Mouse (Mus musculus) urinary bladder, postnatal 4 days (tissue): ENCODE measurements around the gene Sfpq.
A peak's percentile ranks its signal among the peaks of the same experiment; 100 is the strongest.

Experiments used
- DNase-seq, 2 experiments: peaks; one replicate each; pipeline ENCODE4 v3.0.0; 2021 to 2022; ENCODE audit warnings: low spot score in 2 of 2

Sfpq gene

DNA sequence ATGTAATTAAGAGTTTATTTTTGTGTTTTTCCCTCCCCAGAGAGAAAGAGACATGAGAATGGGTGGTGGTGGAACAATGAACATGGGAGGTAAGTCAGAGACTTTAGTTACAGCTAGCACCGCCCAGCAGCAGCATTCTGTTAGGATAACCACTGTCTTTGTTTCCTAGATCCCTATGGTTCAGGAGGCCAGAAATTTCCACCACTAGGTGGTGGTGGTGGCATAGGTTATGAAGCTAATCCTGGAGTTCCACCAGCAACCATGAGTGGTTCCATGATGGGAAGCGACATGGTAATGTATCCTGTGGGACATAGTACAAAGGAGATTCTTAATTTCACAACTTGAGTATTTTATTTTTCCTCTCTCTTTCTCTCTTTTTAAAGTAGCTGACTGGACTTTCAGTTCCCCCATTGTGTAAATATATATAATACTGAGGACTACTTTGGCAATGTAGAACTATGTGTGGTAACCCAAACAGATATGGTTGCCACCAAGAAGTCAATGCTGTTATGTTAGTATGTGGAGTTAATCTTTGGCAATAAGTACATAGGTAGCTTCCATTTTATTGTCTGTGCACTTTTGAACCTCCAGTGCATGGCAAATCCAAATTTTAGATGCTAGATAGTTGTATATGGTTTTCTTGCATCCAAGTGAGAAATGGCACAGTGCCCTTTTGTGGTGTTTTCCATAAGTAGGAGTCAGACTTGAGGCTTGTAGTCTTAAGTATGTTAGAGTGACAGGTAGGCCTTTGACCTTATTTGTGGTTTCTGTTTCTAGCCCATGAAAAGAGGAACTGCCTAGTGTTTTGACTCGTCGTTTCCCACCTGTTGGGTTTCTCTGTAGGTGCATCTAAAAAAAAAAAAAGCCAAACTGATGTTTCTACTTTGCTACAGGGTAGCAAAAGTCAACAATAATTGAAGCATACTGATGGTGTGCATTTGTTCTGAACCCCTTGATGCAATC lies 6.4 kb downstream of the Sfpq start:
- no peak for DNase-seq

DNA sequence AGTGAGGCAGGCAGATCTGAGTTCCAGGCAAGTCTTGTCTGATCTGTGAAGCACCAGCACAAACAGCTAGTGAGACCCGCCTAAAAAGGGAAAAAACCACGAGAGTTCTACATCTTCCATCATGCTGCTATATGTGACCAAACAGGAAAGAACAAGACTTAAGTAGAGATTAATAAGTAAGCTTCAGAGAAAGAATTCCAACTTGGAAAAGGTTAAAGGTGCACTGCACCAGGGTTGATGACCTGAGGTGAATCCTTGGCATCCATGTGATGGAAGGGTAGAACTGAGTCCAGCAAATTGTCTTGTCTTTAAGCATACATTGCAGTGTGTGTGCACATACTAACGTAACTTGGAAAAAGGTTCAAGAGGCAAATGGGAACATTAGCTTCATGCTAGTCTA lies 16.0 kb downstream of the Sfpq start:
- DNase-seq: no peak

DNA sequence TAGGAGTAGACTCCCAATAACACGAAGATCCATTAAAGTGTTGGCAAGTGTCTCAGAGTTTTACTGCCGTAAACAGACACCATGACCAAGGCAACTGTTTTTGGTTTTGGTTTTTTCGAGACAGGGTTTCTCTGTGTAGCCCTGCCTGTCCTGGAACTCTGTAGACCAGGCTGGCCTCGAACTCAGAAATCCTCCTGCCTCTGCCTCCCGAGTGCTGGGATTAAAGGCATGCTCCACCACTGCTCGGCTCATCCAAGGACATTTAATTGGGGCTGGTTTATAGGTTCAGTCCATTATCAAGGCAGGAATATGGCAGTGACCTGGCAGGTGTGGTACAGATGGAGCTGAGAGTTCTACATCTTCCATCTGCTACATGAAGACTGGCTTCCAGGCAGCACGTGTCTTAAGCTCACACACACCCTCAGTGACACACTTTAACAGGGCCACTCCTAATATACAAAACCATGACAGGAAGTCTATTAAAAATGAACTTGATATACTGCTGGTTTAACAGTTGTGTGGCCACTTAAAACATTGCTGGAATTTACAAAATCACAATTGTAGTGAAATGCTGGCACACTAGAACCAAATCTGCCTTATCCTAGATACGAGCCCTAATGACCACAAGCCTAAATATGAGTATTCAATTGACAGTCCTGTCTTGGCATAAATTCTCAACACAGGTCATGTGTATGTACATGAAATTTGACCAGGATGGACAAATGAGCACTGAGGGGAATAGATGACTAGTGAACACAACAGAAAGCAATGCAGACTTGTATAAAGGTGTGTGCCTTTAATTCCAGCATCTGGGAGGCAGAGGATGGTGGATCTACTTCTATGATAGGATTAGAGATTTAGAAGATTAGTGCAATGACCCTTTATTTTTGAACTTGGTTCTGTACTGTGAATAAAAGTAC lies 17.0 kb downstream of the Sfpq start:
- no peak for DNase-seq

DNA sequence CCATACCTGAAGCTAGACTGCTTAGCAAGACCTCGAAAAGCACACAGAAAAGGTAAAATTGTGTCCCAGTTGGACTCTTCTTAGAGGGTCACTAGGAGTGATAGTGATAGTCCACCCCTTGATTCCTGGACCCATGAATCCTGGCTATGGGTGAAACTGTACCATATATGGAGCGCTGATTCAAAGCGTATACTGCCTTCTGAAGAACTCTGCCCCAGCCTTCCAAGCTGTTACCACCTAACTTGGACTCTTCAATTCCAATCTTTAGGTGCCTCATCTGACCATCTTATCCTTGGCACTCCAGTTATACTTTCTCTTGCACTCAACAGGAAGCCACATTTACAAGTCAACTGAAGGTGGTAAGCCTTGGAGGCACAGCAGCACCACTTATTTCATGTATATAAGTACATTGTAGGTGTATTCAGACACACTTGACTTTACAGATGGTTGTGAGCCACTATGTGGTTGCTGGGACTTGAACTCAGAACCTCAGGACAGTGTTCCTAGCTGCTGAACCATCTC lies 17.8 kb downstream of the Sfpq start:
- no peak for DNase-seq

DNA sequence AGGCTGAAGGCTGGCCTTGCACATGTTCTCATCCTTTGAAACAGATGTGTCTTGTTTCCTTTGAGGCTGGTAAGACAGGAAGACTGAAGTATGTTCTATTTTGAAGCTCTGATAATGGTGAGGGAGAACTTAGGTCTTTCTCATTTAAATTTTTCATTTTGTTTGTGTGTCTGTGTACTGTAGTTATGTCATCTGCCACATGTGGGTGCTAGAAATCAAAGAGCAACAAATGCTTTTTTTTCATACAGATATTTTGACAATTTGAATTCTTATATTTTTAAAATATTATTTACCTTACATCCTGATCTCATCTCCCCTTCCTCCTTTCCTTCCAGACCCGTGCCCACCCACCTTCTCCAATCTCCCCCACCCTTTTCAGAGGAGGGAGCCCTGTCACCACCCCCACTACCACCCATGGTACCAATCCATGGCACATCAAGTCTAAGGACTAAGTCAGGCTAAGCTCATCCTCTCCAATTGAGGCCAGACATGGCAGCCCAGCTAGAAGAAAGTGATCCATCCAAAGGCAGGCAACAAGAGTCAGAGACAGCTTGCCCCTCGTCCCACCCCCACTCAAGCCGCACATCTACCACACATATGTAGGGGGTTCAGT lies 18.9 kb downstream of the Sfpq start:
- no peak for DNase-seq

DNA sequence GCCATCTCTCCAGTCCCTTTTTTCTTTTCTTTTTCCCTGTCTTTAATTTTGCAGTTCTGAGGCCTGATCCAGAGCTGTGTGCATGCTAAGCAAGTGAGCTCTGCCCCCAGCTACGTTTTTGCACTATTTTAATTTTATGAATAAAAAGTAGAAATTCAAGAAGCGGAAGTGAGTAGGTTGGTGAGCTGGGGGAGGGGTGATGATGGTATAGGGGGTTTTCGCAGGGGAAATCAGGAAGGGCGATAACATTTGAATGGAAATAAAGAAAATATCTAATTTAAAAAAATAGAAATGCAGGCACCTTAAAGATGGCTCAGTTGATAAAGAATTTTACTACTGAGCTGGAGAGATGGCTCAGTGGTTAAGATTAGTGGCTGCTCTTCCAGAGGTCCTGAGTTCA lies 22.4 kb downstream of the Sfpq start:
- DNase-seq: no peak

DNA sequence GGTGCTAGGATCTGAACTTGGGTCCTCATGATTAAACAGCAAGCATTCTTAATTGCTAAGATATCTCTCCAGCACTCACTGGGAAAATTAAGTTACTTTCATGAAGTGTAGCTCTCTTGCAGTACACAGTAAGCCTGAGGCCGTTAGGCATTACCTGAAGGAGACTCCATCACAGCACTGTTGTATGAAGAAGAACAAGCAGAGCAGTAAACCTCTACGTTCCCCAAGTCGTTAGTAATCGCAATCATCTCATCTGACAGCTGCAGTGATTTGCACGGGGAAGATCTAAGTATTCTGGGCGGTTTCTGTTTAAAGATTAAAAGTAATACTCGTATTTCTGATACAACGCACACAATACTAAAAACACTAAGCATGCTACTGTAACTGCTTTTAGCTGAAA lies 30.0 kb downstream of the Sfpq start:
- DNase-seq: no peak

DNA sequence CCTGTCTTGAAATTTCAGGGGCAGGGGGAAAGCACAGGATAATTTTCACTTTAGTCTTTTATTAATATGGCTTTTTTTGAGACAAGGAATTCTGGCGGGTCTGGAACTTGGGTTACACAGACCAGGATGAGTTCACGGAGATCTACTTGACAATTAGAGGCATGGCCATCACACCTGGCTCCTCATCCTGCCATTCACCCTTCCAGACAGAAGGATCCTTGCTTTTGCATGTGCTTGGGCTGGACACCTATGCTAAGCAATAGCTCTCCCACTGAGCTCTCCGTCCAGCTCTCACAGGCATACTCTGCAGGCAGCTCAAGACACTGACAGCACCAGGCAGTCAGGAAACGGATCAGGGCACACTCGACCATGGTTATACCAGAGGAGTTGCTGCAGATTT lies 31.9 kb downstream of the Sfpq start:
- DNase-seq: no peak

DNA sequence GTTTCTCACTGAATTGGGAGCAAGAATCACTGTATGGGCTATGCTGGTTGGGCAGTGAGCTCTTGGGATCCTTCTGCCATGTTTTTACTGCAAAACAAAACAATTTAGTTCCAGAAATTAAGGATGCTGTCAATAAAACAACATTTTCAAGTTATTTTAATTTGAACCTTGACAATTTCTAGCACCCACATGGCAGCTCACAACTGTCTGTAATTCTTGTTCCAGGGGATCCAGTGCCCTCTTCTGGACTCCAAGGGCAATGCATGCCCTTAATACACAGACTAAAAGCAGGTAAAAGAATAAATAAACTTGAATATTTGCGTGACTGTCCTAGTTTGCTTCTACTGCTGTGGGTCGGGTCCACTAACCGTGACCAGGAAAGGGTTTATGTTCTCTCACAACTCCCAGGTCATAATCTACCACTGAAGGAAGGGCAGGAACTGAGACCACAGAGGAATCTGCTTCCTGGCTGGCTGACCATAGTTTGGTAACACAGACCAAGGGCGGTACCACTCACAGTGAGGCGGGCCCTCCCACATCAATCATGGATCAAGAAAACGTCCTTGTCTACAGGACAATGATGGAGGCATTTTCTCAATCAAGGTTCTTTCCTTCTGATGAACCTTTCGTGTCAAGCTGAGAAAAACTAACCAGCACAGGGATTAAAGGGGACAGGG lies 33.5 kb downstream of the Sfpq start:
- DNase-seq: no peak

DNA sequence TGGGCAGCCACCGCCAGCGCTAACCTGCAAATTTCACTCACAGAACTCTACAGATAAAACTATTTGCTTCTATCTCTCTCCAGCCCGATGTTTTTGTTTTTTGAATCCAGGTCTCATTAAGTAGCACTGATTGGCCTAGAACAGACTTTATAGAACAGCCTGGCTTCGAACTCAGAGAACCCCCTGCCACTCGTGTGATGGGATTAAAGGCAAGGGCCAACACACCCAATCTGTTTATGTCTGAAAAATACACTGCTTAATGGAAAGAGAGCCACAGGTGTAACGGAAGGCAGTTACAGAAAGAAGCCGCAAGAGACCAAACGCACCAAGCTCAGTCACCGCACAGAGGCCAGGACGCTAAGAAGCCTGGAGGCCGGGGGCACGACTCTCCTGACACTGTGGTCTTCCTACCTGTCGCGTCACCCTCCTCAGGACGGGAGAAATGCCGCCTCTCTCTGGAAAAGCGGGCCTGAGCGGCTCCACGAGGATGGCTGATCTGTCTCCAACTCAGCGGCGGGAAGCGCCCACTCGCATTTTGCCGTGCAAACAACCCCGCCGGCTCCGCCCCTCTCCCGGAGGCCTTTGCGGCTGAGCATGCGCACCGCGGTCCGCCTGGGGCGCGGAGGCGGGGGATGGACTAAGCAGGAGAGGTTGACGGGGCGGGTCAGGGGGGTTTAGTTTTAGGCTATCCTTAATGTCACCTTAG lies 39.6 kb downstream of the Sfpq start, which contains the start of gene Zmym1:
Gene Zmym1 (minus strand): TSS at position 568 of the 706 bp plus-strand sequence.
- peak; percentile 88 to 92 for DNase-seq

DNA sequence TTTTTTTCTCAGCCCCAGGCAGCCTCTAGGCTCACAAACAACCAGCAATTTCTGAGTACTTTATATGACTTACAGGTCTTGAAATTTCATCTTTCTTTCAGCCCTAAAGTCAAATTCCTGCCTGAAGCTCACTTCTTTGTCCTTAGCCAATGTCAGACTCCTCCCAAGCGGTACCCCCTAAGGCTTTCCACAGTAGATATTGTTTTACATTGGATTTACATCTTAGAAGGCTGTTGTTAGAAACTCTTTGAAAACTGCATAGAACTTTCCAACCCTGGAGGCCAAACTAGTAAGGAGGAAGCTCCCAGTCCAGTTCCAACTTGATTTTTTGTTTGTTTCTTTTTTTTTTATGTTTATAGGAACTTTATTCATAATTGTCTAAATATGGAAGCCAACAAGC lies 42.9 kb downstream of the Sfpq start:
- DNase-seq: no peak

DNA sequence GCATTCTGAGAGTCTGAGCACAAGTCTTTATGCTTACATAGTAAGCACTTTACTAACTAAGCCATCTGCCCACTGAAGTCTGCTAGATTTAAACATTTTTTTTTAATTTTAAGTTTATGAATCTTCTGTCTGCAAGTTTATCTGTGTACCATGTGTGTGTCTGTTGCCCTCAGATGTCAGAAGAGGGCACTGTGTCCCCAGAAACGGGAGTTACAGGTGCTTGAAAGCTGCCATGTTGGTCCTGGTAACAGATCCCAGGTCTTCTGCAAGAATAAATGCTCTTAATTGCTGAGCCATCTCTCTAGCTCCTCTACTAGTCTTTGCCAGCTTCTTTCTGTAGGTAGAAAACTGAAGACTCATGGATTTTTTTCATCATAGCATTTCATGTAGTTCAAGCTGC lies 53.8 kb downstream of the Sfpq start:
- no peak for DNase-seq

DNA sequence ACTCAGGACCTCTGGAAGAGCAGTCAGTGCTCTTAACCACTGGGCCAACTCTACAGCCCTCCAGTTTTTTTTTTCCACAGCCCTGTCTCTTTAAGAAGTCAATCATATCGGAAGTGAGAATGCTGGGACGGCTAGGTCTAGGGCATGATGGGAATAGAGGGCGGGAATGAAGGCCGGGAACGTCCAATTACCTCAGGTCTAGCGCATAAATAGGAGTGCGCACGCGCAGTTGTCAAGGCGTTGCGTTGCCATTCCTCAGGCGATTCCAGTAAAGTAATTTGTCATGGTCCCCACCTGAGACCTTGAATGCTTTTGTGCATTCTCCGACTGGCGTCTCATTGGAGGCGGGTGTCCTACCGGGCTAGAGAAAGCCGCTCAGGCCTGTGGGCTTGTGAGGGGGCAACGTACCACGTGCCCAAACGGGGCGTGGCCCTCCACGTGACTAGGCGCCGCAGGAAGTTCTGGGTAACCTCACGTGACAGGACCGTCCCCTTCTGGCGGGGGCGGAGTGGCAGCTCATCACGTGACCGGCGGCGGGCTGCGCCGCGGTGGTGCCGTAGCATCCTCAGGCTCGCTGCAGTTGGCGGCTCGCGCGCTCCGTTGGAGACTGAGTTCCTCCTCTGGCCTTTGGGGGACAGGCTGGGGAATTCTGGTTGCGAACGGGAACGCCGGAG lies 55.9 kb downstream of the Sfpq start, which contains the start of gene Zmym6:
Gene Zmym6 (plus strand): TSS at position 509 of the 674 bp plus-strand sequence.
- peak; percentile 95 to 96 for DNase-seq

DNA sequence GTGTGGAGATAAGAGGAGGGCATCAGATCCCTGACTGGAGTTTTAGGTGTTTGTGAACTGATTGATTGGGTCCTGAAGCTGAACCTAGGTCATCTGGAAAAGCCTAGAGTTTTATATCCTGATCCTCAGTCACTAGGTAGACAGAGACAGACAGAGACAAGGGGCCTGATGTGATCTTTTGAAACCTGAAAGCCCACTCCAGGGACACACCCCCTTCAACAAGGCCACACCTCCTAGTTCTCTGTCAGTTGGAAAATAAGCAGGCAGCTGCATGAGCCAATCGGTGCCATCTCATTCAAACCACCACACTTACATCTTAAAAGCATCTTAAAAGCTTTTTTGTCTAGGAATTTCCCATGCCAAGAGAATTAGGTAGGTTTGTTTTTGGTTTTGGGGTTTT lies 59.7 kb downstream of the Sfpq start:
- DNase-seq: no peak

DNA sequence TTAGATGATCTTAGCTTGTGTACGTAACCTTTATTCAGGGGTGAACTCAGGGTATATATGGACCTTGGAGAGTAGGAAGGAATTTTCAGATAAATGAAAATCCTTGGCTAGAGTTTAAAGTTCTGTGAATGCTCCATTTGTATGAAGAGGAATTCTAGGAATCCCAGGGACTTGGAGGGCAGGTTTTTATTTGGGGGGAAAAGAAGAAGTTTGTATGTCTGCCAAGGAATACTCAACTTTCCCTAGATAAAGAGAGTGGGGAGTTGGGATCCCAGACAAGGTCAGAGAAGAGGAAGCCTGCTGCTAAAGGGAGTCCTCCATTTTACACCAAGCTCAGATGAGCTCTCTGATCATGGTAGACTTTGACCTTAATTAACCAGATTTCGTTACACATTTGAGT lies 62.0 kb downstream of the Sfpq start:
- no peak for DNase-seq

DNA sequence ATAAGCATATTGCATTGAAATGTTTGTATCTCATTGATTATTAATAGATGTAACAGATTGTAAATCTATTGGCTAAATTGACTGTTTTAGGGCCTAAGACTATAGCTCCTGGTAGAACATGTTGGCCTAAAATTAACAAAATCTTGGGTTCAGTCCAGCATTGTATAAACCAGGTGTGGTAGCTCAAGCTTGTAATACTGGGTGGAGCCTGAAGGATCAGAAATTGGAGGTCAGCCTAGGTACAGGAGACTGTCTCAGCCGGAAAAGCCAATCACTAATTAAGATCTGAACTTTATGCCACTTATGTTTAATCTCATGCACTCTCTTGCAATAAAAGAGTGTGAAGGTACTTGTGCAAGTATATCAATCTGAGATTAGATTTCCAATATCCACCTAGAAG lies 64.6 kb downstream of the Sfpq start:
- no peak for DNase-seq
